Mouse (Mus musculus) monocyte, adult 5-6 weeks (primary cell): ENCODE measurements around the gene Ehd4. TPM values are rescaled to one million over a fixed set of nuclear protein-coding genes. Genes with fewer than 3 reads are reported as not detected.

Experiments used
- ATAC-seq: fragments of 153-309, 156-312 bp; replicated peaks from 2 replicates; pipeline ENCODE4 v1.8.0; 2017; ENCODE audit warnings: mild to moderate bottlenecking; ENCODE audit not compliant: low TSS enrichment, insufficient number of reproducible peaks, severe bottlenecking, poor library complexity, low FRiP score
- total RNA-seq: library from RNA; stranded (forward); fragments of 200-1000, 200-491, 200-594 nt; gene quantifications from 3 replicates; pipeline ENCODE4 v1.2.3, GENCODE M21; 2017

The Ehd4 gene
- 102 to 129 TPM (median 116 TPM) in 3 replicates for total RNA-seq

- peak; percentile 94 for ATAC-seq
These were observed at the start of gene Ehd4 for GRCm38 (mm10) chr2:120154361-120154894. Gene Ehd4, minus strand, starts transcription at chr2:120154606.

- ATAC-seq: no peak
These were observed 49.3 kb upstream of the Ehd4 start for GRCm38 (mm10) chr2:120203742-120204141.

DNA sequence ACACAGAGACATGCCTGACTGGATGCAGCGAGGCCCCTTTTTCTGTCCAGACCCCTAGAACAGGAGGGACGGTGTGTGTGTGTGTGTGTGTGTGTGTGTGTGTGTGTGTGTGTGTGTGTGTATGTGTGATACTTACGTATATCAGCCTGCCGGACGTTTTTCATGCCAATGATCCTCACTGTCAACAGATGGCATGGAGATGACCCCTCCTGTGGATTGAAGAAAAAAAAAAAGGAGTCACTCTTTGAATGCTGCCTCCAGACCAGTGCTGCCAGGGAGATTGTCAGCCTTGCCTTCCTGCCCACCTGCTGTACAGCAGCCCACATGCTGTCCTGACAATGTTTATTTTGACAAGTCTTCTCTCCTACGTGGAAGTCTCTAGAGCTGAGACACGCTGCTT is 45.7 kb upstream of the Ehd4 start:
- ATAC-seq: no peak

DNA sequence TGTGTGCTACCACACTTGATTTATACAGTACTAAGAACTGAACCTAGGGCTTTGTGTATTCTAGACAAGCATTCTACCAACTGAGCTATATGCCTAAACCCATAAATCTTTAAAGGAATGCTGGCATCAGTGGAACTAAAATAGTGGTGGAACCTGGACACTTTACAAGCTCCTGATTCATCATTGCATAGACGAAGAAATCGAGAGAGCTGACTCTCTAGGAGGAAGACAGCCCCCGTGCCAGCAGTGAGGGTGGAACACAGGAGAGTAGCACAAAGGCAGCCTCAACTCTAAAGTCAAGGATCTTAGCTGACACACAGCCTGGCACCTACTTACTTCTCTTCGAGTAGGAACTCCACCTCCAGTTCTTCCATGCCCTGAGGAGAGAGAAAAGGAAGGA is 33.8 kb upstream of the Ehd4 start:
- ATAC-seq: no peak

DNA sequence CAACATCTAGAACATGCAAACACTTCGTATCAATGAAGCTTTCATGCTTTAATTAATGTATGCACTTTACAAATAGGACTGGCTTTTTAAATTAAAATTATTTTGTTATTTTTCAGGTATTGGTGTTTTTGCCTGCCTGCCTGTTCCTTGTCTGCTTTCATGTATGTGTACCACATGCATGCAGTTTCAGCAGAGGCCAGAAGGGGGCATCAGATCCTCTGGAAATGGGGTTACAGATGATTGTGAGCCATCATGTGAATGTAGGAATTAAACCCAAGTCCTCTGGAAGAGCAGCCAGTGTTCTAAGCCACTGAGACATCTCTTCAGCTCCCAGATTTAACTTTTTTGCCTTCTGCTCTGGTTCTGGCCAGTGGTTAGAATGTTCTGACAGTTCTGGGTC is 33.2 kb upstream of the Ehd4 start:
- no peak for ATAC-seq

GRCm38 (mm10) chr2:120185527-120186276 is 31.3 kb upstream of the Ehd4 start:
- ATAC-seq: no peak

DNA sequence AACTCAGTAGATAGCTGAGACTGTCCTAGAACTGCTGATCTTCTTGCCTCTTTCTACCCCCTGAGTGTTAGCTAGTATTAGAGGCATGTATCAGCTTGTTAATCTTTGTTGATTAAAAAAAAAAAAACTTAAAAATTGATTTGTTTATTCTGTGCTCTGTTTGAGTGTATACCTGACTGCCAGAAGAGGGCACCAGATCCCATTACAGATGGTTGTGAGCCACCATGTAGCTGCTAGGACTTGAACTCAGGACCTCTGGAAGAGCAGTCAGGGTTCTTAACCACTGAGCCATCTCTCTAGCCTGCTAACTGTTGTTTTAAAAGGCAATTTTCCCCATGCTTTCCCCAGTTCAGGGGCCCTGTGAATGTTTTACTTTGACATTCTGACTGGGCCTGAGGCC is 24.5 kb upstream of the Ehd4 start:
- no peak for ATAC-seq

DNA sequence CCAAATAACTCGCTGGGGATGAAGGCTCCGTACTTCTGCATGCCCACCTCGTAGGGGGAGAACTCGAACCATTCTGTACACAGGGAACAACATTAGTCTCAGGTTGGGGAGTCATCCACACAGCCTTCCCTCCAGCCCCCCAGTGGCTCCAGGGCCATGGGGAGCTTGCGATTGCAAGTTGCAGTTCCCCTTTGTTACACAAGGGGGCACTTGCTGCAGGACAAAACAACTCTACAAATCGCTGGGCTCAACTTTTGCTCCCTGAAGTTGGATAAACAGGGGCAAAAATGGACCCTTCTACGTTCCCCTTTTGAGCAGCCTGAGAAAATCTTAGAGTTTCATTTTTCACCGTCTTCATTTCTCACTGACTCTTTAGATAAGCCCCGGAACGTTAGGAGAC is 19.3 kb upstream of the Ehd4 start:
- ATAC-seq: peak; percentile 49; the same call in 1 of the 2 replicates

- ATAC-seq: no peak
These were observed 17.0 kb upstream of the Ehd4 start for GRCm38 (mm10) chr2:120171362-120171761.

DNA sequence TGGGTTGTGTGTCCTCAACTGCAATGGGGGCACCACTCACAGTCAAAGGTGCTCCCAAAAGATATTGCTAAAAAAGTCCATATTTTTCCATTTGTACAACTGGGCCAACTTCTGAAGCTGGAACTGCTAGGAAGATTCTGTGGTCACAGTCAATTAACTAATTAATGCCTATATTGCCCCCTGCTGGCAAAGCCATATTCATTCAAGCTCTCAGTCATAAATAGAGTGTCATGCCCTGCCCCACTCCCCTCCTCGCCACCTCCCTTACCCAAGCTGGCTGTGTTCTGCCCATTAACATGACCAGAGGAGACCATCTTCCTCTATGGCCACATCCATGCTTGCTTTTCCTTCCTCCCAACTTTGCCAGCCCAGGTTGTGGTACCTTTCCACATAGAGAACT is 16.3 kb upstream of the Ehd4 start:
- ATAC-seq: peak; percentile 75

DNA sequence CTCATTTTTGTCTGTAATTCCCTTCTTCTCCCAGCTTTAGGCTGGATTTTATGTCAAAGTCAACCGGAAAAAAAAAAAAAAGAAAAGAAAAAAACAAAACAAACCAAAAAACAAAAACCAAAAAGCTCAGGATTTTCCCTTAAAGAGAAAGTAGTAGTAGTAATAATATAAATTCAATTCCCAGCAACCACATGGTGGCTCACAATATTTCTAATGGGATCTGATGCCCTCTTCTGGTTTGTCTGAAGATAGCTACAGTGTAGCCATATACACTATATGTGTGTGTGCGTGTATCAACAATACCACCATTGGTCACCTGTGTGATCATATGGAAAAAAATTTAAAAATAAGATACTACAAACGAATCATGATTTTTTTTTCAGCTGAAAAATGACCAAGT is 15.0 kb upstream of the Ehd4 start:
- ATAC-seq: no peak

DNA sequence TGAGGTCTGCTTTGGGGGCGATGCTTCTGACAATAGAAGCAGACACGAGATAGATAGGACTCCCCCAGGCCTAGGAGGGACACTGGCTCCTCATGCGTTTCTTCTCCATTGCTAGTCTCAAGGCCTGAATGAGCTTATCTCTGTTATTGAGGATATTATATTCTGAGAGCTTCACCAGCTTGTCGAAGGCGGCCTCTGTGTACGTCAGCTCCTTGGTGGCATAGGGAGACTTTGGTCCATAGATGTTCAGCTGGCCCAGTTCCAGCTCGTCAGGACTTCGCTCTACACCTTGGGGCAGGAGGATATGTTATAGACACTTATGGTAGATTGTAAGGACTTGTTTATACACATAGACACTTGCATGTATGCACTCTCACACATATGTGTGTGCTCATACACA is 13.4 kb upstream of the Ehd4 start:
- no peak for ATAC-seq

DNA sequence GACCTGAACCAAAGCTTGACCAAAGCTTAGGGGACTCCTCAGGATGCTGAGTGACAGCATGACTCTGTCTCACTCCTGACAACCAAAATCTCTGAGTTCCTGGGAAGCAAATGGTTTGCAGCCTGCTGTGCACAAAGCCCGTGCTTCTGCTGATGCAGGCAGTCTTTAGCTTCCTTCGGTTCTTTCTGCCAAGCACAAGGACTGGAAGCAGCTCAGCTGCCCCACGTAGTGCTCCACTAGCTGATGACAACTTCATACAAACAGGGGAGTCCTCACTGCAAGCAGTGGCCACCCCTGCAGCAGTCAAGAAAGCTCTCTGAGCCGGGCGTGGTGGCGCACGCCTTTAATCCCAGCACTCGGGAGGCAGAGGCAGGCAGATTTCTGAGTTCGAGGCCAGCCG is 11.1 kb upstream of the Ehd4 start:
- ATAC-seq: no peak

- ATAC-seq: no peak
These were observed 5.0 kb upstream of the Ehd4 start for GRCm38 (mm10) chr2:120159434-120159833.

GRCm38 (mm10) chr2:120158846-120159245 is 4.4 kb upstream of the Ehd4 start:
- ATAC-seq: 0 out of 2 replicates have a peak, but pooled peaks have one; percentile 36

GRCm38 (mm10) chr2:120158016-120158415 is 3.6 kb upstream of the Ehd4 start:
- peak; percentile 30; the same call in 1 of the 2 replicates for ATAC-seq

DNA sequence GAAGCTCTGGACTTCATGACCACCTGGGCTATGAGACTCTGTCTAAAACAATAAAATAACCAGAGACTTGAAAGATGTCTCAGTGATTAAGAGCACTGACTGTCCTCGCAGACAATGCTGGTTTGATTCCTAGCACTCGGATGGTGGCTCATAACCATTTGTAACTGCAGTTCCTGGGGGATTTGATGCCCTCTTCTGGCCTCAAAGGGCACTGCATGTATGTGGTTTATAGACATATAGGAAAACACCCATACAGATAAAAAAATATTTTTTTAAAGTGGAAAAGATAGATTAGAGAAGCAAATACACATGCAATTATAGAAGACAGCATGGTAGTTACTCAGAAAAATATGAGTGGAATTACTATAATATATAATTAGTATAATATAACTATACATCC is 3.2 kb upstream of the Ehd4 start:
- ATAC-seq: no peak

GRCm38 (mm10) chr2:120153586-120154360 is 633 bp downstream of the Ehd4 start:
- ATAC-seq: peak; percentile 37

GRCm38 (mm10) chr2:120150571-120150970 is 3.8 kb downstream of the Ehd4 start:
- peak; percentile 20; the same call in 1 of the 2 replicates for ATAC-seq

DNA sequence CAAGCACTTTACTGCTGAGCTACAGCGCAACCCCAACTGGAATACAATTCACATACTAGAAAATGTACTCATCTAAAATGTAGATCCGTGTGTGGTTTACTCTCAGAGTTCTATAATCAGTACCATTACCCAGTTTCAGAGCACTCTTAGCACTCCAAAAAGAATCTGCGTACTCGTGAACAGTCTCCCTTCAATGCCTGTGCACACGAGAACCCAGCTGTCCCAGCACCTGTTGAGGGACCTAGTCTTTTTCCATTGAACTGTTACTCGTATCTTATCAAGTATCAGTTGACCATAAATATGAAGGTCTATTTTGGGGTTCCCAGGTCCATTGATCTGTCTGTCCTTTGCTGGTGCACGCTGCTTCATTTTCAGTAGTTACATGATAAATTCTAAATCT is 4.8 kb downstream of the Ehd4 start:
- ATAC-seq: no peak
